Mouse (Mus musculus) olfactory bulb, adult 2 months (tissue): ENCODE data around the gene Otud4.

ENCODE experiments used
- CTCF ChIP-seq: fragments of 200-500 bp; IDR thresholded peaks from 2 replicates; pipeline ENCODE4 v1.5.1; 2012; ENCODE audit warnings: low read depth, mild to moderate bottlenecking, low read length, moderate library complexity; ENCODE audit not compliant: insufficient read depth
- POLR2A ChIP-seq: fragments of 200-500 bp; IDR thresholded peaks from 2 replicates; pipeline ENCODE4 v1.6.1; 2012; ENCODE audit warnings: mild to moderate bottlenecking, low read depth, low read length, moderate library complexity; ENCODE audit not compliant: insufficient read depth

GRCm38 (mm10) chr8:79650158-79650814, 10.9 kb downstream of the Otud4 start:
- no peak for TF ChIP-seq POLR2A
- no peak for TF ChIP-seq CTCF
